Mouse (Mus musculus) limb, embryonic 10.5 days (tissue): ENCODE measurements at regions not wholly inside any gene's neighbourhood (a gene's known extent, or its start where the extent isn't known, plus 50 kb on each side); places are given as distances from the start of the nearest gene placed in this dataset.

ENCODE experiments used
- DNase-seq: peaks from one replicate; pipeline ENCODE4 v3.0.0-alpha.2; 2017; ENCODE audit warnings: low spot score
- H3K27ac ChIP-seq: fragments of 300-500 bp; sonication (generic); 2 replicates; pipeline ENCODE4 v1.5.1; 2016; ENCODE audit warnings: mild to moderate bottlenecking
- H3K27me3 ChIP-seq: fragments of 300-500 bp; sonication (generic); 2 replicates; pipeline ENCODE4 v1.6.1; 2016; ENCODE audit warnings: low read depth, mild to moderate bottlenecking; ENCODE audit not compliant: poor library complexity, severe bottlenecking
- H3K36me3 ChIP-seq: fragments of 300-500 bp; sonication (generic); 2 replicates; pipeline ENCODE4 v1.6.1; 2016; ENCODE audit warnings: mild to moderate bottlenecking, moderate library complexity
- H3K4me1 ChIP-seq: fragments of 300-500 bp; sonication (generic); 2 replicates; pipeline ENCODE4 v1.6.1; 2016
- H3K4me3 ChIP-seq: fragments of 300-500 bp; sonication (generic); 2 replicates; pipeline ENCODE4 v1.5.1; 2016; ENCODE audit warnings: mild to moderate bottlenecking, moderate library complexity
- H3K9me3 ChIP-seq: fragments of 300-500 bp; sonication (generic); replicated peaks from 2 replicates; pipeline ENCODE4 v1.6.1; 2016; ENCODE audit warnings: mild to moderate bottlenecking
- WGBS: fragments of 180-500 bp; shearing (Covaris S2); methylation state at CpG from one replicate; pipeline ENCODE4 v1.1.7; 2016; 5-methylcytosine and 5-hydroxymethylcytosine counted together

- Histone ChIP-seq H3K27ac (no peak overlapping the region), H3K27me3 (no peaks in the 10 kb centered on the region), H3K4me1 (no peaks in the 10 kb centered on the region), H3K4me3 (no peak overlapping the region), H3K9me3 (no peaks in the 10 kb centered on the region), H3K36me3 (no peaks in the 10 kb centered on the region)
- WGBS = 90% methylated on average over 3 of the region's 3 CpGs
- no peak for DNase-seq
These were observed 336.8 kb upstream of the Map3k7 start for GRCm38 (mm10) chr4:31627053-31627452.

GRCm38 (mm10) chr4:31627777-31628176 lies 336.1 kb upstream of the Map3k7 start:
- Histone ChIP-seq H3K27ac (no peak overlapping the region), H3K9me3 (no peaks in the 10 kb centered on the region), H3K36me3 (no peaks in the 10 kb centered on the region), H3K27me3 (no peaks in the 10 kb centered on the region), H3K4me1 (no peaks in the 10 kb centered on the region), H3K4me3 (no peak overlapping the region)
- DNase-seq = no peak
- WGBS = 94% methylated on average over 10 of the region's 10 CpGs

DNA sequence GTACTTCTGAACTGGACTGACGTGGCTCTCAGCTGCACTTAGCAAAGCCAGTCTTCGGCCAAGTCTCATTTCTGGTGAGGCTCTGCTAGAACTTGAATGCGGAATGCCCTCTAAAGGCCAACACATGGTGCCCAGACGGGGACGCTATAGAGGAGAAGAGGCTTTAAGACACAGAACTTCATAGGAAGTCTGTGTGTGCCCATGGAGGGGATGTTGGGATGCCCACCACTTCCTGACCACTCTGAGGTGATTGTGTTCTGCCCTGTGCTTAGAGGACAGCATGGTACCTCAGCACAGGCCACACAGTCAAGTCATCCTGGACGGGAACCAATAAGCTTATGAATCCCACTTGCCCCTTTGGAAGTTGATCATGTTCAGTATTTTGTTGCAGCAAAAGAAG lies 325.3 kb upstream of the Map3k7 start:
- no peak for DNase-seq
- peaks cover 11% of the 10 kb centered on the region for H3K4me1 ChIP-seq
- H3K9me3 ChIP-seq = no peaks in the 10 kb centered on the region
- no peak overlapping the region for H3K27ac ChIP-seq
- H3K27me3 ChIP-seq = no peaks in the 10 kb centered on the region
- H3K4me3 ChIP-seq = no peak overlapping the region
- 92% methylated on average over 6 of the region's 6 CpGs for WGBS
- H3K36me3 ChIP-seq = no peaks in the 10 kb centered on the region

DNA sequence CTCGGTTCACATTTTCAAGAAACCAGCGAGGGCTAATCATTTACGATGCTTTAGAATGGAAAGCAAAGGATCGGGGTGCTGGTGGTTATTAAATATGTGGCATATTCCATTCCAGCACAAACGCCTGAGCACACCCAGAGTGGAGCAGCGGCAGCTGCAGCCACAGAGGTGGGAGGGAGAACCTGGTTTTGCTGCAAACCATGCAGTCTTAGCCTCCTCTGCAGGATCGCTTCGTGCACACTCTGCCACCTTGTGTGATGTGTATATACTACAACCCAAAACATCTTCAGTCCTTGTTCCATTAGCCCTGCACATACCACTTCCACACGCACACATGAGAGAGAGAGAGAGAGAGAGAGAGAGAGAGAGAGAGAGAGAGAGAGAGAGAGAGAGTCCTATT lies 321.7 kb upstream of the Map3k7 start:
- 64% methylated on average over 9 of the region's 9 CpGs for WGBS
- peak; percentile 55 for DNase-seq
- Histone ChIP-seq H3K36me3 (no peaks in the 10 kb centered on the region), H3K4me3 (no peak overlapping the region), H3K4me1 (peaks cover 11% of the 10 kb centered on the region), H3K27me3 (no peaks in the 10 kb centered on the region), H3K9me3 (no peaks in the 10 kb centered on the region), H3K27ac (peak overlapping the region; percentile 46; the same call in 1 of the 2 replicates)

GRCm38 (mm10) chr4:31642593-31643290 lies 321.2 kb upstream of the Map3k7 start:
- no peaks in the 10 kb centered on the region for H3K9me3 ChIP-seq
- no peaks in the 10 kb centered on the region for H3K36me3 ChIP-seq
- WGBS = 74% methylated on average over 10 of the region's 10 CpGs
- no peak for DNase-seq
- H3K4me3 ChIP-seq = no peak overlapping the region
- H3K4me1 ChIP-seq = peaks cover 11% of the 10 kb centered on the region
- peak overlapping the region; percentile 46; the same call in 1 of the 2 replicates for H3K27ac ChIP-seq
- no peaks in the 10 kb centered on the region for H3K27me3 ChIP-seq

GRCm38 (mm10) chr4:31648631-31649368 lies 315.1 kb upstream of the Map3k7 start:
- 92% methylated on average over 8 of the region's 8 CpGs for WGBS
- no peaks in the 10 kb centered on the region for H3K36me3 ChIP-seq
- no peak overlapping the region for H3K4me3 ChIP-seq
- H3K27ac ChIP-seq = no peak overlapping the region
- H3K9me3 ChIP-seq = no peaks in the 10 kb centered on the region
- DNase-seq = no peak
- H3K4me1 ChIP-seq = no peaks in the 10 kb centered on the region
- no peaks in the 10 kb centered on the region for H3K27me3 ChIP-seq

GRCm38 (mm10) chr4:31655364-31656106 lies 308.4 kb upstream of the Map3k7 start:
- Histone ChIP-seq H3K27ac (no peak overlapping the region), H3K9me3 (no peaks in the 10 kb centered on the region), H3K27me3 (no peaks in the 10 kb centered on the region), H3K4me1 (peaks cover 5% of the 10 kb centered on the region), H3K36me3 (no peaks in the 10 kb centered on the region), H3K4me3 (no peak overlapping the region)
- no peak for DNase-seq
- WGBS = 83% methylated on average over 11 of the region's 11 CpGs

DNA sequence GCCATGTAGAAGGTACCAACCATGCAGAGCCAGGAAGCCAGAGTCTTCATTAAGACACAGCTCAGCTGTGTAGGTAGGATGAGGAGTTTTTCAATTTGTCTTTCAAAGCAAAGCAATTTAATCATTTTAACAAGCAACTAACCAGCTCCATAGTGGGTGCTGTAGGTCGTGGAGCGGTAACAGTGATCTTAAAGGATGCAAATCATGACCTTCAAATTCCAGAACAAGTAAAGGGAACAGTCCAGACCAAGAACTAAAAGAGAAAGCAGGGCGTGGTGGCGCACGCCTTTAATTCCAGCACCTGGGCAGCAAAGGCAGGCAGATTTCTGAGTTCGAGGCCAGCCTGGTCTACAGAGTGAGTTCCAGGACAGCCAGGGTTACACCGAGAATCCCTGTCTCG lies 307.8 kb upstream of the Map3k7 start:
- no peak for DNase-seq
- Histone ChIP-seq H3K4me1 (peaks cover 11% of the 10 kb centered on the region), H3K9me3 (no peaks in the 10 kb centered on the region), H3K27ac (no peak overlapping the region), H3K27me3 (no peaks in the 10 kb centered on the region), H3K36me3 (no peaks in the 10 kb centered on the region), H3K4me3 (no peak overlapping the region)
- WGBS = 92% methylated on average over 8 of the region's 8 CpGs

GRCm38 (mm10) chr4:31658820-31659219 lies 305.1 kb upstream of the Map3k7 start:
- H3K27me3 ChIP-seq = no peaks in the 10 kb centered on the region
- no peaks in the 10 kb centered on the region for H3K36me3 ChIP-seq
- 59% methylated on average over 5 of the region's 5 CpGs for WGBS
- no peak overlapping the region for H3K4me3 ChIP-seq
- peak overlapping the region; percentile 36; the same call in 1 of the 2 replicates for H3K27ac ChIP-seq
- H3K9me3 ChIP-seq = no peaks in the 10 kb centered on the region
- no peak for DNase-seq
- peaks cover 19% of the 10 kb centered on the region for H3K4me1 ChIP-seq

GRCm38 (mm10) chr4:31660896-31661295 lies 303.0 kb upstream of the Map3k7 start:
- no peak for DNase-seq
- Histone ChIP-seq H3K27ac (peak overlapping the region; percentile 72), H3K36me3 (no peaks in the 10 kb centered on the region), H3K9me3 (no peaks in the 10 kb centered on the region), H3K27me3 (no peaks in the 10 kb centered on the region), H3K4me1 (peaks cover 15% of the 10 kb centered on the region), H3K4me3 (no peak overlapping the region)
- WGBS = 26% methylated on average over 4 of the region's 4 CpGs

DNA sequence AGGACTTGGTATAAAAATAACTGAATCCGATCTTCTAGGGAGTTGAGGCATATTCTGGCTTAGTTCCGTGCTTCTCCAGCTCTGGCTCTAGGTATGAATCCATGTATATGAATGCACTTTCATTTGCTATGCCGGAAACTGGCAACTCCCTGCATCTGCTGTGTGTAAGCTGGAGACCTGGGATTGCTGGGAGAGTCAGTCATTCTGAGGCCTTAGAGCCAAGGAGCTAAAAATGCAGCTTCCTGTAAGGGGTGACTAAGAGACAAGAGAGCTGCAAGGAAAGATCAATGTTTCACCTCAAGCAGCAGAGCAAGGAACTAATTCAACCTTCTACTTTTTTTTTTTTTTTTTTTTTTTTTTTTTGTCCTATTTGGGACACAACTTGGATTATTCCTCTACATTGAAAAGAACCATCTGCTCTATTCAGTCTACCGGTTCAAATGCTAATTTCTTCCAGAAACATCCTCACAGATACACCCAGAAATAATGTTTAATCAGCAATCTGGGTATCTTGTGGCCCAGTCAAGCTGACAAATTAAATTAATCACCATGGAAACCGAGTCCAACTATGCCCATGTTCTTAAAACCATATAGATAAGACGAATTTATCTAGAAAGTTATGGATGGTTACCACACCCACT lies 292.2 kb upstream of the Map3k7 start:
- H3K4me1 ChIP-seq = no peaks in the 10 kb centered on the region
- no peaks in the 10 kb centered on the region for H3K36me3 ChIP-seq
- H3K9me3 ChIP-seq = no peaks in the 10 kb centered on the region
- no peak for DNase-seq
- H3K27ac ChIP-seq = no peak overlapping the region
- H3K4me3 ChIP-seq = no peak overlapping the region
- 85% methylated on average over 6 of the region's 6 CpGs for WGBS
- no peaks in the 10 kb centered on the region for H3K27me3 ChIP-seq

DNA sequence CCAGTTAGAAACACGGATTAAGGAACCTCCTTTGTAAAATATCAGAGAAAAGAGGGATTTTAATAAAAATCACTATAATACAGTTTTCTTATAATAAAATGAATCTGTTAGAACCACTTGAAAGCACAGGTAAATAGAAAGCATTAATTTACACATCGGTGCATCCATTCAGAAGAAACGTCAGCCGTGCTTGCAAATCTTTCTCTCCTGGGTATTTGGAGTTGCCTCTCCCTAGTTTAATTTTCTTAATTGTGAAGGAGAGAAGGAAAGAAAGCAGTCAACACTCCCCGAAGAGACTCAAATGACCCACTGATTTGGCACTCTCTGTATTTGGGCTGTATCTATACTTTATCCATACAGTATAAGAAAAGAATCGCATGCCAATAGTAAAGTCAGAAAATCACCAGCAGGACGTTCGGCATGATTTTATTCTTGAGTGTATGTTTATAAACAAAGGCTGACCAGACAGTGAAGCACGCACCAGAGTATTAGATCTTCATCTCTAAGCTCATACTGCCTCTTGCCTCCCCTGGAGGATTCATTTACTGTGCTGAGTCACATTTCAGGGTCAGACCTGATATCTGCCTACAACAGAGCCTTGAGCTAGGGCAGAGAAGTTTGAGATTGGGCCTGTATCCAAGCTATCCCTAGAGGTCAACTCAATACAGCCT lies 291.6 kb upstream of the Map3k7 start:
- no peak for DNase-seq
- H3K4me3 ChIP-seq = no peak overlapping the region
- 90% methylated on average over 9 of the region's 9 CpGs for WGBS
- H3K36me3 ChIP-seq = no peaks in the 10 kb centered on the region
- no peaks in the 10 kb centered on the region for H3K27me3 ChIP-seq
- no peaks in the 10 kb centered on the region for H3K4me1 ChIP-seq
- no peaks in the 10 kb centered on the region for H3K9me3 ChIP-seq
- no peak overlapping the region for H3K27ac ChIP-seq
